Mouse (Mus musculus): Measurements from ENCODE around the gene Sinhcaf. TPM values are rescaled to one million over a fixed set of nuclear protein-coding genes. Genes with fewer than 3 reads are reported as not detected.

The Sinhcaf gene
- polyA plus RNA-seq, 1 experiment: 461 TPM

DNA sequence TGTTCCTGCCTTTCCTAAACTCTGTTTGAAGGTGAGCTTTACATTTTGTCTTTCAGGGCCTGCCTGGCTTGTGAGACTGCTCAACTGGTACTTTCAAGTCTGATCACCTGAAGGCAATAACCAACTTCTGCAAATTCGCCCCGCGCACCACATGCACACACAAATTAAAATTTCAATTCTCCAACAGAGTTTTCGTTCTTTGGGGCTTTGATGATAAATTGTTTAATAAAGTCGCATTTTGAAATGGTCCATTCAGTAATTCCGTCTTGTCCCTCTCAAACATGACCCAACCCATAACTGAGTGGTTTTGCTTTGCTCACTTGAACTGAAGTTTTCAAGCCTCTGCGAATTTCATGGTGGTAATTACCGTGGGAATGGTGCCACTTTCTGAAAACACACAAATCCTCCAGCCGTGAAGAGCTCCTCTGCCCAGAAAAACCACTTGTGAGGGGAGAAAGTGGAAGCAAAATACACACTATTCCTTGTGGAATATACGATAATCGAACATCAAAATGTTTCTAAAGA, 676 bp upstream of the Sinhcaf start:
- peak overlapping the region; percentile 69 for H3K4me3 ChIP-seq (ENCODE audit: low read depth, low read length)
- TF ChIP-seq POLR2A (IDR thresholded peaks at IDR 0.05; ENCODE audit: insufficient read depth, low read length) (no peak), EP300 (IDR thresholded peaks at IDR 0.05; ENCODE audit: insufficient read depth, low read depth, low read length) (no peak), CTCF (IDR thresholded peaks at IDR 0.05; ENCODE audit: low read depth, low read length) (no peak)
- H3K9me3 ChIP-seq (replicated peaks; ENCODE audit: control insufficient read depth, insufficient read depth, low read length, poor library complexity, severe bottlenecking): no peaks in the 10 kb centered on the region
- H3K4me1 ChIP-seq (ENCODE audit: control insufficient read depth, insufficient read depth, low read length): no peaks in the 10 kb centered on the region
- H3K27ac ChIP-seq (ENCODE audit: insufficient read depth, low read length): peak overlapping the region; percentile 72
- peaks cover 25% of the 10 kb centered on the region for H3K36me3 ChIP-seq (ENCODE audit: control insufficient read depth, insufficient read depth, low read length, poor library complexity, severe bottlenecking)
- H3K9ac ChIP-seq (ENCODE audit: low read depth, poor library complexity, severe bottlenecking): peak overlapping the region; percentile 37
- H3K27me3 ChIP-seq (ENCODE audit: control insufficient read depth, insufficient read depth, low read length, poor library complexity, severe bottlenecking): no peaks in the 10 kb centered on the region

- Histone ChIP-seq H3K4me3 (ENCODE audit: low read depth, low read length) (peak overlapping the region; percentile 88), H3K4me1 (ENCODE audit: control insufficient read depth, insufficient read depth, low read length) (no peaks in the 10 kb centered on the region), H3K36me3 (ENCODE audit: control insufficient read depth, insufficient read depth, low read length, poor library complexity, severe bottlenecking) (peaks cover 33% of the 10 kb centered on the region), H3K27me3 (ENCODE audit: control insufficient read depth, insufficient read depth, low read length, poor library complexity, severe bottlenecking) (no peaks in the 10 kb centered on the region), H3K27ac (ENCODE audit: insufficient read depth, low read length) (peak overlapping the region; percentile 92), H3K9me3 (replicated peaks; ENCODE audit: control insufficient read depth, insufficient read depth, low read length, poor library complexity, severe bottlenecking) (no peaks in the 10 kb centered on the region), H3K9ac (ENCODE audit: low read depth, poor library complexity, severe bottlenecking) (peak overlapping the region; percentile 98)
- TF ChIP-seq POLR2A (IDR thresholded peaks at IDR 0.05; ENCODE audit: insufficient read depth, low read length) (peak; percentile 65), CTCF (IDR thresholded peaks at IDR 0.05; ENCODE audit: low read depth, low read length) (no peak), EP300 (IDR thresholded peaks at IDR 0.05; ENCODE audit: insufficient read depth, low read depth, low read length) (no peak)
These were observed 508 bp downstream of the Sinhcaf start for GRCm38 (mm10) chr6:148945509-148946408.

DNA sequence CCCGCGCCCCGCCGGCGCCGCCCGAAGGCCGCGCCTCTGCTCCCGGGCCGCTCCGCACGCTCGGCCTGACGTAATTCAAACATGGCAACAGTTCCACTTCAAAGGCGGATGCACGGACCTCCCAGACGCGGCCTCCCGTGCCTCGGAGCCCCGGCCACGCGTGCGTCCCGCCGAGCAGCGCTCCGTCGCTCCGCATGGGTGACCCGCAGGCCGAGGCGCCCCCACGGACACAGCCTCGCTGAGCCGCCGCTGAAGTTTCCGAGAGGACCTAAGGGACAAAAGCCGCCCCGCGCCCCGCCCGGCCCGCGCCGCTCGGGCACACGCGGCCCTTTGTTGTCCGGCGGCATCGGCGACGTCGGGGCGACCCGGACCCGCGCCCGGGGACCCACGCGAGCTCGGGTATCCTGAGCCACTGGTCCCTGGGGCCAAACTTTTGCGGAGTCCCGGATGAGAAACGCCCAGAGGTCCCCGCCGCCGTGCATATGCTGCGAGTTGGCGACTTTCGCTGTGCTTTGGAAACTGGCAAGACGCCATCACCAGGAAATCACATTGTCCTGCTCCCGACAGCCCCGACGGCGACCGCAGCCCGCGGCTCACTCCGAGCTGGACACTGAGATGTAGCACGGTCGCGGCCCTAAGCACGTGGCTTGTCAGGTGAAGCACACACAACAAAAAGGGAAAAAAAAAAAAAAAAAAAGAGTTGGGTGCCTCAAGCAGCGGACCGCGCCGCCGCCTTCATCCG, 1.3 kb downstream of the Sinhcaf start:
- Histone ChIP-seq H3K4me1 (ENCODE audit: control insufficient read depth, insufficient read depth, low read length) (no peaks in the 10 kb centered on the region), H3K4me3 (ENCODE audit: low read depth, low read length) (peak overlapping the region; percentile 88), H3K27ac (ENCODE audit: insufficient read depth, low read length) (peak overlapping the region; percentile 92), H3K9me3 (replicated peaks; ENCODE audit: control insufficient read depth, insufficient read depth, low read length, poor library complexity, severe bottlenecking) (no peaks in the 10 kb centered on the region), H3K36me3 (ENCODE audit: control insufficient read depth, insufficient read depth, low read length, poor library complexity, severe bottlenecking) (peaks cover 40% of the 10 kb centered on the region), H3K27me3 (ENCODE audit: control insufficient read depth, insufficient read depth, low read length, poor library complexity, severe bottlenecking) (no peaks in the 10 kb centered on the region), H3K9ac (ENCODE audit: low read depth, poor library complexity, severe bottlenecking) (peak overlapping the region; percentile 98)
- TF ChIP-seq POLR2A (IDR thresholded peaks at IDR 0.05; ENCODE audit: insufficient read depth, low read length): no peak
- no peak for TF ChIP-seq CTCF (IDR thresholded peaks at IDR 0.05; ENCODE audit: low read depth, low read length)
- no peak for TF ChIP-seq EP300 (IDR thresholded peaks at IDR 0.05; ENCODE audit: insufficient read depth, low read depth, low read length)

DNA sequence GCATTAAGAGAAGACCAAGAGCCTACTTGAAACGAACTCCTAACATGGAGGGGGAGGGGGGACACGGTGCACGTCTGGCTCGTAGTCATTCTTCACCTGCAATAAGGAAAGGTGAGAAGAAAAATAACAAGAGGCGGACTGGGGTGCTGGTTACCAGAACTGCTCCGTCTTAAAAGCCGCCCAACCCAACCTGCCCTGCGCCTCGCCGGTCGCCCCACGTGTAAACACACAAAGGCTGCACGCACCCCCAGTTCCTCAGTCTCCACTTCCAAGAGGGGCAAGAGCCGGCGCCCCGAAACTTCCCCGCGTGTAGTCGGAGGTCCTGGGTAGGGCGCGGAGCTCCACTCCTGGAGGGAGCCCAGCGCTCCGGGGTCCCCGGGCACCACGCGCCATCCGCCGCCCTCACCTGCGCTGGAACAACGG, 1.9 kb downstream of the Sinhcaf start:
- Histone ChIP-seq H3K36me3 (ENCODE audit: control insufficient read depth, insufficient read depth, low read length, poor library complexity, severe bottlenecking) (peaks cover 46% of the 10 kb centered on the region), H3K9ac (ENCODE audit: low read depth, poor library complexity, severe bottlenecking) (peak overlapping the region; percentile 98), H3K4me3 (ENCODE audit: low read depth, low read length) (peak overlapping the region; percentile 88), H3K27me3 (ENCODE audit: control insufficient read depth, insufficient read depth, low read length, poor library complexity, severe bottlenecking) (no peaks in the 10 kb centered on the region), H3K27ac (ENCODE audit: insufficient read depth, low read length) (peak overlapping the region; percentile 92), H3K4me1 (ENCODE audit: control insufficient read depth, insufficient read depth, low read length) (no peaks in the 10 kb centered on the region), H3K9me3 (replicated peaks; ENCODE audit: control insufficient read depth, insufficient read depth, low read length, poor library complexity, severe bottlenecking) (no peaks in the 10 kb centered on the region)
- TF ChIP-seq CTCF (IDR thresholded peaks at IDR 0.05; ENCODE audit: low read depth, low read length) (no peak), POLR2A (IDR thresholded peaks at IDR 0.05; ENCODE audit: insufficient read depth, low read length) (no peak), EP300 (IDR thresholded peaks at IDR 0.05; ENCODE audit: insufficient read depth, low read depth, low read length) (no peak)

- no peaks in the 10 kb centered on the region for H3K4me1 ChIP-seq (ENCODE audit: control insufficient read depth, insufficient read depth, low read length)
- H3K9ac ChIP-seq (ENCODE audit: low read depth, poor library complexity, severe bottlenecking): peak overlapping the region; percentile 98
- H3K4me3 ChIP-seq (ENCODE audit: low read depth, low read length): peak overlapping the region; percentile 60
- no peaks in the 10 kb centered on the region for H3K9me3 ChIP-seq (replicated peaks; ENCODE audit: control insufficient read depth, insufficient read depth, low read length, poor library complexity, severe bottlenecking)
- H3K36me3 ChIP-seq (ENCODE audit: control insufficient read depth, insufficient read depth, low read length, poor library complexity, severe bottlenecking): peaks cover 53% of the 10 kb centered on the region
- TF ChIP-seq CTCF (IDR thresholded peaks at IDR 0.05; ENCODE audit: low read depth, low read length) (no peak), EP300 (IDR thresholded peaks at IDR 0.05; ENCODE audit: insufficient read depth, low read depth, low read length) (no peak), POLR2A (IDR thresholded peaks at IDR 0.05; ENCODE audit: insufficient read depth, low read length) (no peak)
- H3K27me3 ChIP-seq (ENCODE audit: control insufficient read depth, insufficient read depth, low read length, poor library complexity, severe bottlenecking): no peaks in the 10 kb centered on the region
- peak overlapping the region; percentile 92; the same call in 1 of the 2 replicates for H3K27ac ChIP-seq (ENCODE audit: insufficient read depth, low read length)
These were observed 2.6 kb downstream of the Sinhcaf start for GRCm38 (mm10) chr6:148943695-148944094.

Measured in ES-Bruce4 (cell line).